Mouse (Mus musculus) gastrocnemius, postnatal 14 days (tissue): ENCODE measurements around the gene Nisch. TPM values are rescaled to one million over a fixed set of nuclear protein-coding genes. Genes with fewer than 3 reads are reported as not detected.

Experiments used
- total RNA-seq, 2 experiments: library from RNA; stranded (reverse); gene quantifications; 2 replicates each; pipeline ENCODE4 v1.2.3; 2021

The Nisch gene
- total RNA-seq, 2 experiments from 2014 or later, result 93.2 to 102 TPM

Other genes starting within 250 kb of the Nisch start
- 10 to 100 TPM; 14.1 to 15.0 TPM for gene Glt8d1, start 215.5 kb downstream of the Nisch start, total RNA-seq
- gene Spcs1, start 215.3 kb downstream of the Nisch start, total RNA-seq, result 100 to 1,000 TPM; 127 to 146 TPM
- 10 to 100 TPM; 49.4 to 51.6 TPM for gene Pbrm1, start 197.8 kb downstream of the Nisch start, total RNA-seq
- 10 to 100 TPM; 27.3 to 39.3 TPM for gene Gnl3, start 197.8 kb downstream of the Nisch start, total RNA-seq
- 10 to 100 TPM; 32.2 to 43.1 TPM for gene Smim4, start 88.0 kb downstream of the Nisch start, total RNA-seq
- gene Nt5dc2, start 85.9 kb downstream of the Nisch start, total RNA-seq, result 1 to 10 TPM; 6.8 to 8.1 TPM
- gene Stab1, start 48.3 kb downstream of the Nisch start, total RNA-seq, result 10 to 100 TPM; 29.8 to 40.4 TPM
- gene Tnnc1, start 8.6 kb downstream of the Nisch start, total RNA-seq, result 100 to 1,000 TPM; 273 to 573 TPM
- gene Sema3g, start 914 bp upstream of the Nisch start, total RNA-seq, result 1 to 10 TPM; 7.2 to 8.7 TPM
- gene Phf7, start 34.4 kb upstream of the Nisch start, total RNA-seq, result 1 to 10 TPM; 5.5 to 6.3 TPM
- gene Bap1, start 34.5 kb upstream of the Nisch start, total RNA-seq, result 10 to 100 TPM; 35.2 to 40.4 TPM
- gene Dnah1, start 107.0 kb upstream of the Nisch start, total RNA-seq, result under 1 TPM; 0.18 to 0.21 TPM
- gene Capn7, start 119.7 kb upstream of the Nisch start, total RNA-seq, result 10 to 100 TPM; 24.6 to 25.6 TPM
- 10 to 100 TPM; 50.8 to 56.6 TPM for gene Sh3bp5, start 219.1 kb upstream of the Nisch start, total RNA-seq